Mouse (Mus musculus): ENCODE data around the gene Fbrs. TPM values are rescaled to one million over a fixed set of nuclear protein-coding genes. Genes with fewer than 3 reads are reported as not detected.

The Fbrs gene
- polyA plus RNA-seq (2015; fragmentation: Nextera tagmentation; extraction: Ambion mirVana) = 4.0 and 4.9 TPM in 2 replicates

- under 1% methylated on average over 50 of the region's 62 CpGs for WGBS (ENCODE audit: insufficient replicate concordance)
- peak within 1 kb of the TSS; percentile 96 for H3K9ac ChIP-seq (ENCODE audit: low read depth, low read length)
- peaks cover 26% of the 10 kb centered on the region for H3K4me1 ChIP-seq (ENCODE audit: control insufficient read depth, low read depth, low read length)
- H3K27me3 ChIP-seq (ENCODE audit: control insufficient read depth, insufficient read depth, low read depth, low read length) = no peaks in the 10 kb centered on the region
- H3K36me3 ChIP-seq (ENCODE audit: control insufficient read depth, insufficient read depth) = peaks cover 40% of the 10 kb centered on the region
- peak within 1 kb of the TSS; percentile 85 for H3K4me2 ChIP-seq (ENCODE audit: low read depth, low read length)
- H3K4me3 ChIP-seq (ENCODE audit: low read depth, low read length) = peak within 1 kb of the TSS; percentile 93
- H3K27ac ChIP-seq (ENCODE audit: low read length) = peak within 1 kb of the TSS; percentile 97
- H3K9me3 ChIP-seq (replicated peaks; ENCODE audit: control insufficient read depth, low read length) = no peaks in the 10 kb centered on the region
- peak; percentile 44 for ATAC-seq (ENCODE audit: low read depth)
These were observed at the start of gene Fbrs for GRCm38 (mm10) chr7:127478635-127479317. Gene Fbrs (plus strand): TSS chr7:127479199.

GRCm38 (mm10) chr7:127435206-127435605, 43.8 kb upstream of the Fbrs start:
- Histone ChIP-seq H3K4me1 (ENCODE audit: control insufficient read depth, low read depth, low read length) (no peaks in the 10 kb centered on the region), H3K4me3 (ENCODE audit: low read depth, low read length) (no peak overlapping the region), H3K9ac (ENCODE audit: low read depth, low read length) (no peak overlapping the region), H3K4me2 (ENCODE audit: low read depth, low read length) (no peak overlapping the region), H3K36me3 (ENCODE audit: control insufficient read depth, insufficient read depth) (no peaks in the 10 kb centered on the region), H3K9me3 (replicated peaks; ENCODE audit: control insufficient read depth, low read length) (peaks cover 6% of the 10 kb centered on the region), H3K27ac (ENCODE audit: low read length) (no peak overlapping the region), H3K27me3 (ENCODE audit: control insufficient read depth, insufficient read depth, low read depth, low read length) (no peaks in the 10 kb centered on the region)
- ATAC-seq (ENCODE audit: low read depth) = no peak
- WGBS (ENCODE audit: insufficient replicate concordance) = 59% methylated on average over 4 of the region's 4 CpGs

GRCm38 (mm10) chr7:127437724-127438123, 41.3 kb upstream of the Fbrs start:
- H3K9me3 ChIP-seq (replicated peaks; ENCODE audit: control insufficient read depth, low read length) = peaks cover 6% of the 10 kb centered on the region
- no peak for ATAC-seq (ENCODE audit: low read depth)
- H3K9ac ChIP-seq (ENCODE audit: low read depth, low read length) = no peak overlapping the region
- H3K4me1 ChIP-seq (ENCODE audit: control insufficient read depth, low read depth, low read length) = no peaks in the 10 kb centered on the region
- H3K27me3 ChIP-seq (ENCODE audit: control insufficient read depth, insufficient read depth, low read depth, low read length) = no peaks in the 10 kb centered on the region
- 81% methylated on average over 3 of the region's 3 CpGs for WGBS (ENCODE audit: insufficient replicate concordance)
- H3K4me2 ChIP-seq (ENCODE audit: low read depth, low read length) = no peak overlapping the region
- H3K4me3 ChIP-seq (ENCODE audit: low read depth, low read length) = no peak overlapping the region
- no peaks in the 10 kb centered on the region for H3K36me3 ChIP-seq (ENCODE audit: control insufficient read depth, insufficient read depth)
- H3K27ac ChIP-seq (ENCODE audit: low read length) = no peak overlapping the region

- H3K9ac ChIP-seq (ENCODE audit: low read depth, low read length) = no peak overlapping the region
- no peaks in the 10 kb centered on the region for H3K27me3 ChIP-seq (ENCODE audit: control insufficient read depth, insufficient read depth, low read depth, low read length)
- WGBS (ENCODE audit: insufficient replicate concordance) = 83% methylated on average over 19 of the region's 20 CpGs
- peaks cover 13% of the 10 kb centered on the region for H3K36me3 ChIP-seq (ENCODE audit: control insufficient read depth, insufficient read depth)
- H3K27ac ChIP-seq (ENCODE audit: low read length) = no peak overlapping the region
- H3K4me2 ChIP-seq (ENCODE audit: low read depth, low read length) = no peak overlapping the region
- H3K4me3 ChIP-seq (ENCODE audit: low read depth, low read length) = no peak overlapping the region
- ATAC-seq (ENCODE audit: low read depth) = no peak
- H3K4me1 ChIP-seq (ENCODE audit: control insufficient read depth, low read depth, low read length) = peaks cover 9% of the 10 kb centered on the region
- no peaks in the 10 kb centered on the region for H3K9me3 ChIP-seq (replicated peaks; ENCODE audit: control insufficient read depth, low read length)
These were observed 35.0 kb upstream of the Fbrs start for GRCm38 (mm10) chr7:127443976-127444375.

- Histone ChIP-seq H3K27me3 (ENCODE audit: control insufficient read depth, insufficient read depth, low read depth, low read length) (no peaks in the 10 kb centered on the region), H3K4me1 (ENCODE audit: control insufficient read depth, low read depth, low read length) (peaks cover 26% of the 10 kb centered on the region), H3K4me2 (ENCODE audit: low read depth, low read length) (peak within 1 kb of the TSS; percentile 78), H3K27ac (ENCODE audit: low read length) (peak within 1 kb of the TSS; percentile 94), H3K36me3 (ENCODE audit: control insufficient read depth, insufficient read depth) (peaks cover 18% of the 10 kb centered on the region), H3K4me3 (ENCODE audit: low read depth, low read length) (peak within 1 kb of the TSS; percentile 98), H3K9me3 (replicated peaks; ENCODE audit: control insufficient read depth, low read length) (no peaks in the 10 kb centered on the region), H3K9ac (ENCODE audit: low read depth, low read length) (peak within 1 kb of the TSS; percentile 94)
- under 1% methylated on average over 54 of the region's 54 CpGs for WGBS (ENCODE audit: insufficient replicate concordance)
- peak; percentile 92 for ATAC-seq (ENCODE audit: low read depth)
These were observed 30.3 kb upstream of the Fbrs start, which contains the start of gene Zfp689 for GRCm38 (mm10) chr7:127448521-127449300. Gene Zfp689 (minus strand): TSS chr7:127449158.

- H3K4me1 ChIP-seq (ENCODE audit: control insufficient read depth, low read depth, low read length) = peaks cover 26% of the 10 kb centered on the region
- H3K9me3 ChIP-seq (replicated peaks; ENCODE audit: control insufficient read depth, low read length) = no peaks in the 10 kb centered on the region
- peak overlapping the region; percentile 78 for H3K4me2 ChIP-seq (ENCODE audit: low read depth, low read length)
- H3K4me3 ChIP-seq (ENCODE audit: low read depth, low read length) = peak overlapping the region; percentile 98
- no peaks in the 10 kb centered on the region for H3K27me3 ChIP-seq (ENCODE audit: control insufficient read depth, insufficient read depth, low read depth, low read length)
- H3K36me3 ChIP-seq (ENCODE audit: control insufficient read depth, insufficient read depth) = peaks cover 9% of the 10 kb centered on the region
- H3K9ac ChIP-seq (ENCODE audit: low read depth, low read length) = peak overlapping the region; percentile 64
- 75% methylated on average over 7 of the region's 7 CpGs for WGBS (ENCODE audit: insufficient replicate concordance)
- ATAC-seq (ENCODE audit: low read depth) = no peak
- H3K27ac ChIP-seq (ENCODE audit: low read length) = peak overlapping the region; percentile 68
These were observed 29.0 kb upstream of the Fbrs start for GRCm38 (mm10) chr7:127449966-127450365.

- Histone ChIP-seq H3K9me3 (replicated peaks; ENCODE audit: control insufficient read depth, low read length) (peaks cover 3% of the 10 kb centered on the region), H3K27me3 (ENCODE audit: control insufficient read depth, insufficient read depth, low read depth, low read length) (no peaks in the 10 kb centered on the region), H3K36me3 (ENCODE audit: control insufficient read depth, insufficient read depth) (peaks cover 27% of the 10 kb centered on the region), H3K27ac (ENCODE audit: low read length) (no peak overlapping the region), H3K4me2 (ENCODE audit: low read depth, low read length) (no peak overlapping the region), H3K9ac (ENCODE audit: low read depth, low read length) (no peak overlapping the region), H3K4me1 (ENCODE audit: control insufficient read depth, low read depth, low read length) (peaks cover 20% of the 10 kb centered on the region), H3K4me3 (ENCODE audit: low read depth, low read length) (no peak overlapping the region)
- ATAC-seq (ENCODE audit: low read depth) = no peak
- WGBS (ENCODE audit: insufficient replicate concordance) = 88% methylated on average over 2 of the region's 2 CpGs
These were observed 25.9 kb upstream of the Fbrs start for GRCm38 (mm10) chr7:127453056-127453455.

GRCm38 (mm10) chr7:127454905-127455304, 24.1 kb upstream of the Fbrs start:
- ATAC-seq (ENCODE audit: low read depth) = no peak
- Histone ChIP-seq H3K9ac (ENCODE audit: low read depth, low read length) (no peak overlapping the region), H3K4me3 (ENCODE audit: low read depth, low read length) (no peak overlapping the region), H3K27me3 (ENCODE audit: control insufficient read depth, insufficient read depth, low read depth, low read length) (no peaks in the 10 kb centered on the region), H3K36me3 (ENCODE audit: control insufficient read depth, insufficient read depth) (peaks cover 30% of the 10 kb centered on the region), H3K27ac (ENCODE audit: low read length) (no peak overlapping the region), H3K9me3 (replicated peaks; ENCODE audit: control insufficient read depth, low read length) (peaks cover 3% of the 10 kb centered on the region), H3K4me1 (ENCODE audit: control insufficient read depth, low read depth, low read length) (peaks cover 15% of the 10 kb centered on the region), H3K4me2 (ENCODE audit: low read depth, low read length) (no peak overlapping the region)
- WGBS (ENCODE audit: insufficient replicate concordance) = 88% methylated on average over 7 of the region's 7 CpGs

All from liver, embryonic 16.5 days (tissue).